Mouse (Mus musculus) brain, embryonic 14.5 days (tissue): Measurements from ENCODE around the gene Hdac11. TPM values are rescaled to one million over a fixed set of nuclear protein-coding genes. Genes with fewer than 3 reads are reported as not detected.

Source experiments
- DNase-seq: peaks from one replicate; pipeline ENCODE4 v3.0.0-alpha.2; 2011; ENCODE audit warnings: low read depth
- CTCF ChIP-seq: fragments of 200-500 bp; IDR thresholded peaks from 2 replicates; pipeline ENCODE4 v1.5.1; 2012; ENCODE audit warnings: inconsistent platforms, mild to moderate bottlenecking, moderate library complexity, borderline replicate concordance; ENCODE audit not compliant: insufficient read depth, insufficient read length; ENCODE audit errors: extremely low read depth
- POLR2A ChIP-seq: fragments of 200-500 bp; IDR thresholded peaks from 2 replicates; pipeline ENCODE4 v1.6.1; 2012; ENCODE audit warnings: mild to moderate bottlenecking, inconsistent platforms, borderline replicate concordance; ENCODE audit not compliant: poor library complexity, insufficient read depth, insufficient read length, severe bottlenecking; ENCODE audit errors: extremely low read depth
- polyA plus RNA-seq: library from polyadenylated mRNA; depleted of rRNA; stranded (reverse); fragments of >200 nt; gene quantifications from 2 replicates; pipeline ENCODE4 v1.2.3, GENCODE M21; 2012

Gene Hdac11
- polyA plus RNA-seq, 1 experiment: 76.6 TPM

GRCm38 (mm10) chr6:91181320-91181719 is 24.9 kb downstream of the Hdac11 start:
- no peak for DNase-seq
- TF ChIP-seq POLR2A: no peak
- no peak for TF ChIP-seq CTCF

DNA sequence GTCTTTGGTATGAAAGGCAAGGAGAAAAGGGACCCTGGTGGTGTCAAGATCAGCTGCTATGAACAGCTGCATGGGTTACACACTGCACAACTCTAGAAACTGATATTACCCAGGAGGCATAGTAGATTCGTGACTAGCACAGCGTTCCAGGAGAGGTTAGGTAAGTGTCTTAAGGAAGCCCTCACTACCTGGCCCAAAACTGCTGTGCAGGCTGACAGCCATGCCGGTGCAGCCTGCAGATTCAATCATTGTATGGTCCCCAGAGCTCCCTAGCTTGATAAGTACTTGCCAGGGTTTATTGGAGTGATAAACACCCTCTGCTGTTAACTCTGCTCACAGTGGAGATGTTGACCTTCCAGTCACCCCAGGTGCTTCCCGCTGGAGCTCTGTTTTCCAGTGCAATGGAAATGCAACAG is 25.6 kb downstream of the Hdac11 start:
- TF ChIP-seq CTCF: no peak
- TF ChIP-seq POLR2A: no peak
- no peak for DNase-seq

- TF ChIP-seq CTCF (no peak), POLR2A (no peak)
- no peak for DNase-seq
Measured at GRCm38 (mm10) chr6:91183041-91183440, 26.6 kb downstream of the Hdac11 start.

DNA sequence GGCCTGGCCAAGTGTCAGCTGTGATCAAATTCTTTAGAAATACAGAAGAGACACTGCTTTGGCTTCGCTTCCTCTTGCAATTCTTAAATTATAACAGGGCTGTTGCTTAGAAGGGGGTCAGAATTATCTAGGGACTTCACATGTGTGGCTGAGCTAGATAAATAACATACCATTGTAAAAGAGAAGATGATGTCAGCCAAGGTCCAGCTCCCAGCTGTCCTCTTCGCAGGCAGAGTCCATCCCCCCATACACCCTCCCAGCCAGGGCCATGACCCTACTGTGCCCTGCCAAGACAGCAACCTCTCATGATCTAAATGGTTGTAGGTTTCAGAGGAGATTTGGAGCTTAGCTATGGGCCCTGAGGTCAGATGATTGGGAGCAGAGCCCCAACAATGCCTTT is 27.5 kb downstream of the Hdac11 start:
- TF ChIP-seq CTCF: no peak
- no peak for TF ChIP-seq POLR2A
- no peak for DNase-seq

GRCm38 (mm10) chr6:91184776-91185175 is 28.3 kb downstream of the Hdac11 start:
- no peak for DNase-seq
- TF ChIP-seq POLR2A (no peak), CTCF (no peak)

GRCm38 (mm10) chr6:91185502-91185901 is 29.0 kb downstream of the Hdac11 start:
- no peak for TF ChIP-seq POLR2A
- DNase-seq: no peak

DNA sequence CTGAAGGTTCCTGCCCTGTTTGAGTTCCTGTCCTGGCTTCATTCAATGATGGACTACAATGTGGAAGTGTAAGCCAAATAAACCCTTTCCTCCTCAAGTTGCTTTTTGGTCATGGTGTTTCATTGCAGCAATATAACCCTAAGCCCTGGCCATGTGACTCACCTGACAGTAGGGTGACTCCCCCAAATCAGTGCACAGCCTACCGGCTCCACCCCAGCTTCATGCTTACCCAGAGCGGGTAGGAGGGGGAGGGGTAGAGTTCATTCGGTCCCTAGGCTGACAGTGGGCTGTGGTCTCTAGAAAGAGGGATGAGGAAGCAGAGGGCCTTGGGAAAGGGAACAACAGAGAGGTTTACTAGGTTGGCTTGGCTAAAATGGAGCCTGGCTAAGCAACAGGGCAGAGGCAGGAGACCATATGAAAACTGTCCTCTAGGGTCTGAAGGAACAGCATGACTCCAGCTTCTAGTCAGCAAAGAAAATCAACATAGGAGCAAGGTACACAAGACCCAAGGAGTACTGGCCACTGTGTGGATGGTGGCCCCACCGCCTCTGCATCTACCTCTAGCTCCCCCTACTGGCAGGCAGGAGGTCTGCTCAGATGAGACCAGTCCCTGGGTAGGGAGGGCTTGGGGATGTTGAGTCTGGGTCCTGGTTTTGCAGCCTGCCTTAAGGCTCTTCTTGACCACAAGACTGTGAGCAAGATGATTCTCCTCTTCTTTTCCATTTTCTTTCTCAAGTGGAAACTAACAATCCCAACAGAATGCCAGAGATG is 29.9 kb downstream of the Hdac11 start:
- DNase-seq: no peak
- peak; percentile 54; the same call in 1 of the 2 replicates for TF ChIP-seq CTCF
- no peak for TF ChIP-seq POLR2A

GRCm38 (mm10) chr6:91186934-91187333 is 30.5 kb downstream of the Hdac11 start:
- TF ChIP-seq CTCF (no peak), POLR2A (no peak)
- no peak for DNase-seq

DNA sequence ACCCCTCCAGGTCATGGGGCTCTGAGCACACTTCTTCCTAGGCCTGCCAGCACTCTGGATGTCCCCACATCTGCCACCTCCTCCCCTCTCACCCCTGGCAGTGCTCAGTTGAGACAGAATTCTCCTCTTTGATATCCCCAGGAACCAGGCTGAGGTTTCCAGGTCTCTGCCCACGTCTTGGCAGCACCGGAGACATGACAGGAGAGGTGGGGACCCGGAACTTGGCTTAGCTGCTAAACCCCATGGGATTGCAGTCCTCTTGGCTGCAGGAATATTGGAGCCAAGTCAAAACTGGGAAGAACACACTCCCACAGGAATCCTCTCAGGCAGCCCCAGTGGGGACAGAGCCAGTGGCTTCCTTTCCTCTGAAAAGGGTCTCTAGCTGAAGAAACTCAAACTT is 31.4 kb downstream of the Hdac11 start:
- DNase-seq: no peak
- TF ChIP-seq CTCF (no peak), POLR2A (no peak)

DNA sequence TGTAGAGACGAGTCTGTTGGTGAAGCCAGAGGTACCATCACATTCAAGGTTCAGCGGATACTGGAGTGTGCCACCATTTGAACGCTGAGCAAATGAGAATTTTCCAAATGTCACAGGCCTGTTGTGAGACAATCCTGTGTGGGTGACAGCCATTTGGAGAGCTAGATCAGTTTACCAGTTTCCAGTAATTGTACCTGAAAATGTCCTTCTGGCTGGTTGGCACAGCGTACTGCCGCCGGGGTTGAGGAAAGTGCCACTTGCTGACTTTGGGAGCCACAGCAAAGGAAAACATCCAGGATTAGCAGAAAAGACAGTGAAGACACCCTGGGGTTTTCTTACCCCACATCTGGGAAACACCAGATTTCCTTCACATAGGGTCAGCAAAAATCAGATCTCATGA is 33.5 kb downstream of the Hdac11 start:
- DNase-seq: no peak
- TF ChIP-seq POLR2A: no peak
- no peak for TF ChIP-seq CTCF

DNA sequence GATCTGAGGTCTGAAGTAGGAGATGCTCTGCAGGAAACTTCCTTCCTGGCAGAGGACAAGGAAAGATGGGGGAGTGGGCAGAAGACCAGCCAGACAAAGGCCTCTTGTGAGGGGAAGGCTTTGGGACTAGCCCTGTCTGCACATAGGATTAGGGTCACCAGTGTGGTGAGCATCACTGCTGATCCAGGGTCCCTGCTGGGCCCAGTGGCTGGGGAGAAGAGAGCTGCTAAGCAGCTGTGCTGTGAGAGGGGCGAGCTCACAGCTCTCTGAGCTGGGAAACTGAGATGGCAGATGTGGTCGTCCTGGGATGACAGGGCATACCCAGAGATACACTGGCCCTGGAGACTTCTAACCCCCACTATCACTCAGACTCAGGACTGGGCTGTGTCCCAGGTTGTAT is 35.0 kb downstream of the Hdac11 start:
- no peak for DNase-seq
- TF ChIP-seq CTCF (no peak), POLR2A (no peak)

- no peak for DNase-seq
- TF ChIP-seq POLR2A (no peak), CTCF (no peak)
Measured at GRCm38 (mm10) chr6:91192421-91192820, 36.0 kb downstream of the Hdac11 start.

GRCm38 (mm10) chr6:91192851-91193545 is 36.5 kb downstream of the Hdac11 start:
- no peak for TF ChIP-seq POLR2A
- TF ChIP-seq CTCF: no peak
- no peak for DNase-seq
